Mouse (Mus musculus): ENCODE results near the gene Efemp2. TPM values are rescaled to one million over a fixed set of nuclear protein-coding genes. Genes with fewer than 3 reads are reported as not detected.

Efemp2 gene
- total and polyA plus RNA-seq, 3 experiments: 3.1 to 6.7 (median 4.6) TPM

GRCm38 (mm10) chr19:5511074-5511632, 37.4 kb downstream of the Efemp2 start:
- H3K4me3 ChIP-seq (ENCODE audit: low read depth, low read length): peak overlapping the region; percentile 72
- ATAC-seq (ENCODE audit: extremely low read depth, insufficient number of reproducible peaks, low FRiP score, poor library complexity, severe bottlenecking): no peak
- no peaks in the 10 kb centered on the region for H3K27me3 ChIP-seq (ENCODE audit: insufficient read depth, low read length)
- TF ChIP-seq GATA2 (IDR thresholded peaks at IDR 0.05; ENCODE audit: borderline replicate concordance, low read depth, low read length): no peak
- no peak for TF ChIP-seq GATA1 (IDR thresholded peaks at IDR 0.05; ENCODE audit: borderline replicate concordance, low read length)
- TF ChIP-seq CTCF (IDR thresholded peaks at IDR 0.05; ENCODE audit: low read depth, low read length): no peak
- no peak for TF ChIP-seq TAL1 (conservative IDR thresholded peaks at IDR 0.05; ENCODE audit: low read depth, low read length)
- TF ChIP-seq POLR2AphosphoS5 (IDR thresholded peaks at IDR 0.05; ENCODE audit: insufficient replicate concordance, low read depth, low read length): no peak
- peaks cover 2% of the 10 kb centered on the region for H3K36me3 ChIP-seq (replicated peaks)
- DNase-seq (ENCODE audit: low spot score): no peak
- no peaks in the 10 kb centered on the region for H3K9me3 ChIP-seq (replicated peaks)
- H3K4me1 ChIP-seq (ENCODE audit: insufficient read depth, low read depth, low read length): peaks cover 52% of the 10 kb centered on the region

DNA sequence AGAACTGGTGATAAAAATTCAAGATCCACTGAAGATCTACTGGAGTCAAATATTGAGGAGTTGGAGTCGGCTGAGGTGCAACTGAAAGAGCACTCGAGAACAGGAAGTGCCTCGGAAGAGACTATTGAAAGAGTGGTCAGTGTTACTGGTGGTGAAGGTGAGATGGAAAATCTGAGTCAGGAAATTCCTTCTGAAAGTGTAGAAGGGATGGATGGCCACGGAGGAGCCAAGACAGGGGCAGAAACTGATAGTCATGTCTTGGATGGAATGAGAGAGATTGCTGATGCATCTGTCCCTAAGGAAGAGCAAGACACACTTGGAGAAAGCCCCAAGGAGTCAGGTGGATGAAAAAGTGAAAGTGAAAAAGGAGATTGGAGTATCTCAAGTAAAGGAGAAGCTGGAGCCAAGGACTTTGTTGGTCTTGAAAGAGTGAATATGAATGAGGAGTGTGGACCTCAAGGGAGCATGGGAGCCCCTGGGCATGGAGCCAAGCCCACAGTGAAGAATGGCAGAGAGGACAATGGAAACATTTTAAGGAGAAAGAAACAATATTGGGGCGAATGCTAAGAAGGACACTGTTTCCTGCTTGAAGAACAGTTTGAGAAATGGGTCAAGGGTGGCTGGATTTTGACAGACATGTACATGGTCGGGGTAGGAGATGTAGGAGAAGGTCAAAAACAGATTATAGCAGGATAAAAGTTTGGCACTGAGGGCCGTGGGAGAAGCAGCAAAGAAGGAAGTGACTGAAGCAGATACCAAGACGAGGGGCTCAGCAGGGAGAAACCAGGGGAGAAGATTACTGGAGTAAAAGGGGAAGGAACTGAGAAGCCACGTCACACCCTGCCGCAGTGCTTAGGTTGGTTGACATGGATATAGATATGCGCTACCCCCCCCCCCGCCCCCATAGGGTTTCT, 38.6 kb downstream of the Efemp2 start:
- Histone ChIP-seq H3K36me3 (replicated peaks) (no peaks in the 10 kb centered on the region), H3K27me3 (ENCODE audit: insufficient read depth, low read length) (no peaks in the 10 kb centered on the region; the same call in 1 of the 2 replicates), H3K9me3 (replicated peaks) (no peaks in the 10 kb centered on the region), H3K4me3 (ENCODE audit: low read depth, low read length) (peak overlapping the region; percentile 13; the same call in 1 of the 2 replicates), H3K4me1 (ENCODE audit: insufficient read depth, low read depth, low read length) (peaks cover 56% of the 10 kb centered on the region)
- ATAC-seq (ENCODE audit: extremely low read depth, insufficient number of reproducible peaks, low FRiP score, poor library complexity, severe bottlenecking) (no peak), DNase-seq (ENCODE audit: low spot score) (peak; percentile 63)
- TF ChIP-seq GATA1 (IDR thresholded peaks at IDR 0.05; ENCODE audit: borderline replicate concordance, low read length) (no peak), CTCF (IDR thresholded peaks at IDR 0.05; ENCODE audit: low read depth, low read length) (no peak), GATA2 (IDR thresholded peaks at IDR 0.05; ENCODE audit: borderline replicate concordance, low read depth, low read length) (no peak), TAL1 (conservative IDR thresholded peaks at IDR 0.05; ENCODE audit: low read depth, low read length) (no peak), POLR2AphosphoS5 (IDR thresholded peaks at IDR 0.05; ENCODE audit: insufficient replicate concordance, low read depth, low read length) (no peak)

DNA sequence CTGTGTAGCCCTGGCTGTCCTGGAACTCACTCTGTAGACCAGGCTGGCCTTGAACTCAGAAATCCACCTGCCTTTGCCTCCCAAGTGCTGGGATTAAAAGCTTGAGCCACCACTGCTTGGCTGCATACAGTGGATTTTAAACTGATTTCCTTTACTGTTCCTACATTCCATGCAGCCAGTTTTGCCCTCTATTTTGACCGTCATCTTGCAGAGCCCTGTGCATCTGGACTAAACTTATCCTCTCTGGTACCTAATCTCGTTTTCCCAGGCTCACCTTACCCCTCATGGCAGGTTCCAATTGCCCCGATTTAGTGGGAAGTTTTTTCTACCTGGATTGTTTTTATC, 39.2 kb downstream of the Efemp2 start:
- Histone ChIP-seq H3K4me1 (ENCODE audit: insufficient read depth, low read depth, low read length) (peaks cover 58% of the 10 kb centered on the region), H3K36me3 (replicated peaks) (no peaks in the 10 kb centered on the region), H3K4me3 (ENCODE audit: low read depth, low read length) (peak overlapping the region; percentile 13; the same call in 1 of the 2 replicates), H3K9me3 (replicated peaks) (no peaks in the 10 kb centered on the region), H3K27me3 (ENCODE audit: insufficient read depth, low read length) (no peaks in the 10 kb centered on the region; the same call in 1 of the 2 replicates)
- no peak for TF ChIP-seq TAL1 (conservative IDR thresholded peaks at IDR 0.05; ENCODE audit: low read depth, low read length)
- no peak for TF ChIP-seq GATA1 (IDR thresholded peaks at IDR 0.05; ENCODE audit: borderline replicate concordance, low read length)
- TF ChIP-seq CTCF (IDR thresholded peaks at IDR 0.05; ENCODE audit: low read depth, low read length): no peak
- no peak for TF ChIP-seq POLR2AphosphoS5 (IDR thresholded peaks at IDR 0.05; ENCODE audit: insufficient replicate concordance, low read depth, low read length)
- TF ChIP-seq GATA2 (IDR thresholded peaks at IDR 0.05; ENCODE audit: borderline replicate concordance, low read depth, low read length): no peak
- ATAC-seq (ENCODE audit: extremely low read depth, insufficient number of reproducible peaks, low FRiP score, poor library complexity, severe bottlenecking): no peak
- DNase-seq (ENCODE audit: low spot score): no peak

DNA sequence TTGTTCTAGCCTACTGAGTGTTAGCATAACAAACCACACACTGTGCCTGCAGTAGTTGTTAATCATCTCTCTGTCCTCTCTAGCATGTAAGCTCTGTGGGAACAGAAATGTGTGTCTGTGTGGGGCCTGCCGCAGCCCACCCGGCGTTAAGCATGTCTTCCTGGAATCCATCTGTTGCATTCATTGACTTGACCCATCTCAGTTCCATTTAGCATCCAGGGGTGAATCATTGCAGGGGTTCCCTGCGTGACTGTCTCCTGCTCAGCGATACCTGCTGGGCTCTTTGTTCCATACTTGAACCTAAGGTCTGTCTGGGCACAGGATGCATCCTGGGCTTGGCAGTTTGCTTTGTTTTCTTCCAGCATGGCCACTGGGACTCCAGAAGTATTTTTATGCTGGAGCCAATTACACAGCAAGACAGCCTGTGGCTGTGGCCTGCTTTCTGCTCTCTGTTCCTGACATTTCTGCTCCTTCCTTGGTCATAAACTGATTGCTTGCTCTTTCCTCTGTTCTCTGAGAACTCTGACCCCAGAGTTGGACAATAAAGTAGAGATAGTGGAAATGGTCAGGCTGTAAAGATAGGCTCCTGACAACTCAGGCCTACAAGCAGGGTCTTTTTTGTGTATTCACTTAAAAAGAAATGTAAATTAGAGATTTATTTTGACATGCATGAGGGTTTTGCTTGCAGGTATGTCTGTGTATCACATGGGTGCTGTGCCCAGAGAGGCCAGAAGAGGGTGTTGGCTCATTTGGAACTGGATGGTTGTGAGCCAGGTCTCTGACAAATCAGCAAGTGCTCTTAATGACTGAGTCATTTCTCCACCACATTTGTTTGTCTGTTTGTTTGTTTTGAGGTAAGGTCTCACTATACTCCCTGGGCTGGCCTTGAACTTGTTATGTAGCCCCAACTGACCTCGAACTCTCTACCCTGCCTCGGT, 42.4 kb downstream of the Efemp2 start:
- TF ChIP-seq TAL1 (conservative IDR thresholded peaks at IDR 0.05; ENCODE audit: low read depth, low read length) (no peak), CTCF (IDR thresholded peaks at IDR 0.05; ENCODE audit: low read depth, low read length) (no peak), GATA1 (IDR thresholded peaks at IDR 0.05; ENCODE audit: borderline replicate concordance, low read length) (no peak), POLR2AphosphoS5 (IDR thresholded peaks at IDR 0.05; ENCODE audit: insufficient replicate concordance, low read depth, low read length) (no peak), GATA2 (IDR thresholded peaks at IDR 0.05; ENCODE audit: borderline replicate concordance, low read depth, low read length) (no peak)
- Histone ChIP-seq H3K27me3 (ENCODE audit: insufficient read depth, low read length) (peaks cover under 1% of the 10 kb centered on the region; the same call in 1 of the 2 replicates), H3K9me3 (replicated peaks) (no peaks in the 10 kb centered on the region), H3K4me3 (ENCODE audit: low read depth, low read length) (no peak overlapping the region), H3K4me1 (ENCODE audit: insufficient read depth, low read depth, low read length) (peaks cover 41% of the 10 kb centered on the region), H3K36me3 (replicated peaks) (no peaks in the 10 kb centered on the region)
- no peak for DNase-seq (ENCODE audit: low spot score)
- no peak for ATAC-seq (ENCODE audit: extremely low read depth, insufficient number of reproducible peaks, low FRiP score, poor library complexity, severe bottlenecking)

GRCm38 (mm10) chr19:5516906-5517505, 43.3 kb downstream of the Efemp2 start:
- Histone ChIP-seq H3K36me3 (replicated peaks) (no peaks in the 10 kb centered on the region), H3K27me3 (ENCODE audit: insufficient read depth, low read length) (peaks cover 7% of the 10 kb centered on the region; the same call in 1 of the 2 replicates), H3K9me3 (replicated peaks) (no peaks in the 10 kb centered on the region), H3K4me3 (ENCODE audit: low read depth, low read length) (no peak overlapping the region), H3K4me1 (ENCODE audit: insufficient read depth, low read depth, low read length) (peaks cover 32% of the 10 kb centered on the region)
- ATAC-seq (ENCODE audit: extremely low read depth, insufficient number of reproducible peaks, low FRiP score, poor library complexity, severe bottlenecking) (no peak), DNase-seq (ENCODE audit: low spot score) (no peak)
- TF ChIP-seq TAL1 (conservative IDR thresholded peaks at IDR 0.05; ENCODE audit: low read depth, low read length): no peak
